Mouse (Mus musculus): ENCODE results near the gene Irak4. TPM values are rescaled to one million over a fixed set of nuclear protein-coding genes. Genes with fewer than 3 reads are reported as not detected.

Irak4 gene
- 1 to 10 TPM; 3.0 to 3.8 TPM for total RNA-seq (2021)
- long read RNA-seq, experiment 1, partial matches to known transcripts, result 0 of 3 reads
- long read RNA-seq, experiment 1, other reads (novel, unspliced or antisense), result 3 of 3 reads
- long read RNA-seq, experiment 2, partial matches to known transcripts, result 0 of 3 reads
- long read RNA-seq, experiment 2, other reads (novel, unspliced or antisense), result 2 of 3 reads

DNA sequence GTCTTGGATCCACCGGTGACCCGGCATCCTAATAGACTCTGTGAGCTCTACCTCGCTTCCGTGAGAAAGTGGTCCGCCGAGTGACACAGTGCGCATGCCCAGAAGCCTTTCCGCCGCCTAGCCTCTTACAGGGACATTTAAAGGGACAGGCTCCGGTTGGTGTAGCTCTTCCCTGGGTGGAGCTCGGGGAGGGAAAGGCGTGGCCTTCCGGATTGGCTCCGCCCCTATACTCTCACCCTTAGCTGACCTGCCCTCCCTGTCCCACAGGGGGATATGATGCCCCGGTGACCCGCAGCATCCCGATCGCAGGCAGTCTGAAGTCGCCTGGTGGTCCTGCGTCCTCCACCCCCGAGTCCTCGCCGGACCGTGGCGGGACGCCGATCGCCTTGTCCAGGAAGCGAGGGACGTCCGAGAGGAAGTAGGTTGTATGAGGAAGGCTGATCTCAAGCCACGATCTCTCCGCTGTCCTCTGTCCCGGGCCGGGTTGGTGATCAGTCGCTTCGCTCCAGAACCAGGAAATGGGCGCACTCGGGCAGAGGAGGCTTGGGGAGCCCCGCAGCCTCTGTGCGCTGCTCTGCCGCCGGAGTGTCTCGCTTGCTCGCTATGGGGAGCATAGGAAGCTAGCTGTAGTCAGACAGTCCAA is at the start of gene Irak4, which contains the start of gene Pus7l:
Gene Irak4, plus strand, starts transcription at position 235 of the 643 bp plus-strand sequence.
Gene Pus7l, minus strand, starts transcription at position 139 of the 643 bp plus-strand sequence.
- peak; percentile 92 for DNase-seq

DNA sequence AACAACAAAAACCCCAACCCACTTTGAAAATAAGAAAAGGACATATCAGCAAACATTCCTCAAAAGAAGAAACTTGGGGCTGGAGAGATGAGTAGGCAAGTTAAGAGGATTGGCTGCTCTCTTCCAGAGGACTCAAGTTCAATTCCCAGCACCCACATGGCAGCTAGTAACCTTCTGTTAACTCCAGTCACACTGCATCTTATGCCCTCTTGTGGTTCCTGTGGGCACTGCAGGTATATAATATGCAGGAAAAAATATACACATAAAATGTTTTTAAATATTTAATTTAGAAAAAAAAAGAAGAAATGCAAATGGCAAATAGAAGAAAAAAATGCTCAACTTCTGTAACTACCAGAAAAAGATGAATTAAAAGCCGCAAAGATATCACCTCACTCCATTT is 49.0 kb upstream of the Irak4 start:
- DNase-seq, result no peak

DNA sequence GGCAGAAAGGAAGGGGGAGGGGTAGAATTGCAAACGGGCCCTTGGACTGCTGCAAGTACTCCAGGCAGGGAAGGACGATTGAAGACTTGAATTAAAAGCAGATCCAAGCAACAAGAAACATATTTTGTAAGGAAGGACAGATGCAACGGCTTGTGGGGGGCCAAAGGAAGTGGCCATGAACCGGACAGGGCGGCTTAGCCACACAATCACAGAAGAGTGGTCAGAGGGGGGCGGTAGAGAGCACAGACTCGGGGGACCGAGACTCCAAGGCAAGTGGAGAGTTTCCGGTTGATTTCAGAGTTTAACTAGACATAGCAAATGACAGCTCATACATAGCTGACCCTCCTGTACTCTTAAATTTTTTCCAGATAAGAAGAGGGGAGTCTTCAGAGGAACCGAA is 47.5 kb upstream of the Irak4 start:
- no peak for DNase-seq

DNA sequence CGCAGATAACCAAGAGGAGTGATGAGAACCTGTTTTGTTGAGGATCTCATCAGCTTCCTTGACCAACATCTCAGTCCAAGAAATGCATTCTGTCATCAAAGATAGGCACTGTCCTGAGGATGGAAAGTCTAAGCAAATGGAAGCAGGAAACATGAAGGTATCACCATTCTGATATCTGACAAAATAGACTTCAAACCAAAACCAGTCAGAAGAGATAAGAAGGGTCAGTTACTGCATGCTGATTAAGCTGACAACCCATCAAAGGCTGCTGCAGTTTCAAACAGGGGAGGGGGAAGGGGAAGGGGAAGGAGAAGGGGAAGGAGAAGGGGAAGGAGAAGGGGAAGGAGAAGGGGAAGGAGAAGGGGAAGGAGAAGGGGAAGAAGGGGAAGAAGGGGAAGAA is 44.2 kb upstream of the Irak4 start:
- DNase-seq, result no peak

DNA sequence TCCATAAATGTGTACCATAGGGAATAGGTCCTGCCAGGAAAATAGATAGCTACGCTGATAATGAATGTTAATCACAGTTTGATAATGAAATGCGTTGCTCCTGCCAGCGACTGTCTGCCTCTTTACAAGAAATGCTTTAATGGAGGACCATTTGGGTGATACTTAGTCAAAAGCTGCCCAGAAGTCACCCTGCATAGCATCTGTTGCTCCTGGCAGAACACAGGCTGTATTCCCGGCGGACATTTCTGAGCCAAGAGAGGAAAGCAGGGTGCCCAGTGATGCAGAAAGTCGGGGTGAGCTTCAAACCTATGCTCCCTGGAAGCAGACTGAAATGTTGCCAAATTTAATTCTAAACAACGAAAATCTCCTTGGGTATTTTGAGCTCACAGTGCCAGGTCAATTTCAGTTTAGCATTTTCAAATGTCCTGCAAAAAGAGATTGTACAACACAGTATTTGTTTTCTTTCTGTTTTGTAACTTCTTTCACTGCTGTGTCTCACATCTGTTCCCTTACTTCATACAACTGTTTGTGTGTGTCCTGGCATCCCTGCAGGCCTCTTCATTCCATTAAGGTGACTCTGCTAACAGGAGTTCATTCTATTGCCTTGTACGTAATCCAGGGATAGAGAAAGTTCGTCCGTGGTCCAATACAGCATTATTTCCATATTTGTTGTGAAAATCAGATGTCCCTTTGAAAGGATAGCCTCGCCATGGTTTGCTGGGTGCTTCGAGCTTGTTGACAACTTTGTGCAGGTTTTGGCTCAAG is 39.8 kb upstream of the Irak4 start:
- DNase-seq, result peak; percentile 42

DNA sequence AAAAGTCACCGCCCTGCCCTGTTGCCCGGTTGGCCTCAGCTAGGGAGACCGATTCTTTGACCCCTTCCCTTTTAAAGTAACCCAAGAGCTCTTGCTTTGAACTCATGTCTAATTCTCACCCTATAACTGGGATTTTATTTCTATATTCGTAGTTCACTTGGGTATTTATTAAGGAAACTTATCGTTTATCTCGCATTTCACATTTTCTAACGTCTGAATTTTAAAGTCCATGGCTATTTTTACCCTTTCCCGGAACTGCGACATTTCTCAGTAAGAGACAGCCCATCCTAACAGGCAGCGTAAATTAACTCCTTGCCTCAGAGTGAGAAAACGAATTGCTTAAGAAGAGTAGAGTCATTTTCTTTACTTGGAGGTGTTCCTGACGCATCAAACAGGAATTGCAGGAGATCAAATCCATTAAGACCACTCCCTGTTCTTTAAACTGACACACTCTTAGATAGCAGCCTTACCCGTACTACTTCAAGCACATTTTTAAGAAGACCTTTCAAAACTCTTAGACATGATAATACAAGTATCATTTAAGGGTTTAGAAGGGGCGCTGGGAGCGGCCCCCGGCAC is 25.4 kb upstream of the Irak4 start:
- no peak for DNase-seq

DNA sequence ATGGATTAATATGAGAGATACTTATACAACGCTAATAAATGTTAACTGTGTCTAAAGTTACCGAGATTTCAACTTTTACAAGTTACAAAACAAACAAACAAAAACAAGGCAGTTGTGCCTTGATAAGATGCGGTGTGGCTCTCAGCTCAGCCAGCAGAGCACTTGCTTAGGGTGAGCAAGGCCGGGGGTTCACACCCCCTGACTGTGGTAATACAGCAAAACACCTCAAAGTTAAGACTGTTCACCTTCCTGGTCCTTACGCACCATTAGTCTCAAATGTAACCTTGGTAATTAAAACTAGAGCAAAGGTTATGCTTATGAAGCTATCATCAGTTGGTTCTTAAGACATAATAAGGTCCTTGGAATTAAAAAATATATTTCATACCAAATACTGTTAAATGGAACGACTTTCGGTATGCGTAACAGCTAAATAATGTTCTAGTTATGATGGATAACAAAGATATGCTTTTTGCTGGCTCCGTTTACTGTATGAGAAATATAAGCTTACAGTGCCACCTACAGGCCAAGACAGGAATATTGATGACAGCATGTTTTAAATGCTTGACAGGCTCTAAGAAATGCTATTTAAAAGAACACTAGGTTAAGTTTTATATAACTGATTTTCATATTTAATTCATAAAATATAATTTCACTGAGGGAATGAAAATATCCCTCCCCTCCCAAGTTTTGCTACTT is 23.1 kb upstream of the Irak4 start:
- DNase-seq, result no peak

DNA sequence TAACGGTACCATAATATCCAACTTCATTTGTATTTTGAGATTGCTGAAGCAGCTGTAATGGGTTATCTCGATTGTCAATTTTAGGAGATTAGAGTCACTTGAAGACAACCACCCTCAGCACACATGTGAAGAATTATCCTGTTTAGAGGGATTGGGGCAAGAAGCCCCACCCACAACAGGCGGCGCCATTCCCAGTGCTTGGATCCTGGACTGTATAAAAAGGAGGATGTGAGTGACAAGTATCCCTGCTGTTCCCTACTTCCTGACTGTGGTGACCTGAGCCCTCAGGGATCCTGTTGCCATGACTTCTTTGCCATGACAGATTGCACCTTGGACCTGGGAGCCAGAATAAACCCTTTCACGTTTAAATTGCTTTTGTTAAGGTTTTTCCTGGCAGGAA is 22.5 kb upstream of the Irak4 start:
- DNase-seq, result no peak

DNA sequence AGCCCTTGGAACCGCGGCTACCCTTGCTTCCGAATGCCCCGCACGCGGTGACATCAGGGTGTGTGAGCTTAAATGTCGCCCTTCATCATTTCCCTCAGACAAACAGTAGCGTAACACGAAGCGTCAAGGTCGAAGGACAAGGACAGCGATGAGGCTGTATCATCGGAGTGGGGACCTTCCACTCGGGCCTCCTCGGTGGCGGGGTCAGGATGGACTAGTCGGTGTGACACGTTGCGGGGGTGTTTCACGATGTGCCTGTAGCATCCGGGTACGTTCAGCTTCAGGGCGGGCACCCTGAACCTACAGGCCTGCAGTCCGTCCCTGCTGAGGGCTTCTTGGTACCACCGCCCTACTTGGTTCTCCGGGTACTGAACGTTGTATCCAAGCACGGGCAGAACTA is 20.2 kb upstream of the Irak4 start:
- no peak for DNase-seq

DNA sequence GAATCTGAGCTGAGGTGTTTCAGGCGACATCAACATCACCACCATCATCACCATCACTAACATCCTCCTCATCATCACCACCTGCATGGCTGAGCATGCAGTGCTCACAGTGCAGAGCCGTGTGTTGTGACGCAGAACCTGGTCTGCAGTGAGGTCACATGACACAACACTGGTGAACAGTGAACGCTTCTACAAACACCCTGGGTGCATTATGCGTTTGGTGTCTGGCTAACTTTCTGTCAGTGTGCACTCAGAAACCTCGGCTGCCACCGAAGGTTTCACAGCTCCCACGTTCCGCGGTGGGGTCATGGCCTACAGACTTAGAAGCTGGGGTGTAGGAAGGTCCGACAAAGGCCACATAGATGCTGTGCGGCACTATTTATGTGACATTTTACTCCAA is 18.5 kb upstream of the Irak4 start:
- no peak for DNase-seq

DNA sequence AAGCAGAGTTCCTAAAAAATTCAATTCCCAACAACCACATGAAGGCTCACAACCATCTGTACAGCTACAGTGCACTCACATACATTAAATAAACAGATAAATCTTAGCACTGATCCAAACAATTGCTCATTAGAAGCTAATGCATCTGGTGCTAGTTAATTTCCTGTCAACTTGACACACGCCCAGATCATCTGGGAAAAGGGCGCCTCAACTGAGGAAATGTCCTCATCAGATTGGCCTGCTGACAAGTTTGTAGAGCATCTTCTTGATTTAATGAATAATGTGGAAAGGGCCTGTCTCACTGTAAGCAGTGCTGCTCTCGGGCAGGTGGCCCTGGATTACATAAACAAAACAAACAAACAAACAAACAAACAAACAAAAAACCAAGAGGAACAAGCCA is 12.9 kb upstream of the Irak4 start:
- no peak for DNase-seq

DNA sequence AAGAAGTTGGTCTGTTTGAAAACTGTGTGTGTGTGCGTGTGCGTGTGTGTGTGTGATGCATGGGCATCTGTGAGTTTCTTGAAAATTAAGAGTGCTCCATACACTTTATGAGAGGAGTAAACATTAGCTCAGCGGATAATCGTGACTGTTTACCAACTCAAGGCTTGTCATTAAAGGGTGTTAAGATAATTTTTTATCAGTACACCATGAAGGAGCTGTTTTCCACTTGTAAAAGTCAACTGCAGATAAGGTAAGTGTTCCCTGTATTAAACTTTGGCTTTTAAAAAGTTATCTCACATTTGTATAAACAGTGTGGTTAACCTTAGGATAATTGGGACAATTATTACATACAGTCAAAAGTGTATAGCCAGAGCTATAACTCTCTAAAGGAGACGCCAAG is 11.1 kb upstream of the Irak4 start:
- no peak for DNase-seq

DNA sequence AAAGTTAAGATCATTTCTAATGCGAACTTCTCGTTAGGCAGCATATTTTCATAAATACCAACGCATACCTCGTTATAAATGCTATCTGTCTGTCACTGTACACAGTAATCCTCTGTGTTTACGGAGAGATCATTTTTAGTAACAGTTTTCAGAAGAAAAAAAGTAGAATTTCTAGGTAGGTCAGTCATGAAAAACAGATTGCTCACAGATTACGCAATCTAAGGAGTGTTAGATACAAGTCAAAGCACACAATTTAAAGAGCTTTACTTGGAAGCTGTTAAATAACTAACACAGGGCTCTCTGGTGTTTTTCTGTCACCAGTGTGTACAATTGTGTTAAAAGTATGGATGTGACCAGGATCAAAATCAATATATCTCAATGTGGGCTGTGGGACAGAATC is 10.5 kb upstream of the Irak4 start:
- DNase-seq, result no peak

DNA sequence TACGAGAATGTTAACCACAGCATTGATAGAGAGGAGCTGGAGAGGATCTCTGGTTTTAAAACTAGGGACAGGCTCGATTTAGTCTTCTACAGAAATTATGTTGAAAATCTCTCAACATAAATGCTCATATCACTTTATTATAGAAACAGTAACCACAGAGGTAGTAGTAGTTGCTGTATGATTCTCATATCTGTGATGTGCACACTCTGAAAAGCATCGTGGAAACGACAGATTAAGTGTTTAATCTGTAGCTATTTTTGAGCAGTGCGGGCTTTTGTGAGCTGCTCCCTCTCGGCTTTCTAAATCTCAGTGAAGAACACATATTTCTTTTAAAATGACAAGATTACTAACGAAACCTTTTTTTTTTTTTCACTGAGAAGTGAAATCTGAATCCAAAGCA is 7.9 kb upstream of the Irak4 start:
- DNase-seq, result no peak

DNA sequence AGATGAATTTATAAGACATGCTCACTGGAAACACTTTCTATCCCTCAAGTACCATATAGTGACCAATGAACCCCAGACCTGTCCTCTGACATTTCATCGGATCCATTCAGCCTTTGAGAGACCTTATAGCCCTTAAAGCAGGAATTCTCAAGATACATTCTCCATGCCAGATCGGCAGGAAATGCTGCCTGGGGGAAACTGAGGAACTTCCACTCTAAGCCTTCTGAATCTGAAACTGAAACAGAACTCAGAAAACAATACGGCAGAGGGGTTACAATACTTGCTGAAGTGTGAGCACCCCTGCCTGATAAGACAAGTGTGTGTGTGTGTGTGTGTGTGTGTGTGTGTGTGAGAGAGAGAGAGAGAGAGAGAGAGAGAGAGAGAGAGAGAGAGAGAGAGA is 4.1 kb upstream of the Irak4 start:
- no peak for DNase-seq

DNA sequence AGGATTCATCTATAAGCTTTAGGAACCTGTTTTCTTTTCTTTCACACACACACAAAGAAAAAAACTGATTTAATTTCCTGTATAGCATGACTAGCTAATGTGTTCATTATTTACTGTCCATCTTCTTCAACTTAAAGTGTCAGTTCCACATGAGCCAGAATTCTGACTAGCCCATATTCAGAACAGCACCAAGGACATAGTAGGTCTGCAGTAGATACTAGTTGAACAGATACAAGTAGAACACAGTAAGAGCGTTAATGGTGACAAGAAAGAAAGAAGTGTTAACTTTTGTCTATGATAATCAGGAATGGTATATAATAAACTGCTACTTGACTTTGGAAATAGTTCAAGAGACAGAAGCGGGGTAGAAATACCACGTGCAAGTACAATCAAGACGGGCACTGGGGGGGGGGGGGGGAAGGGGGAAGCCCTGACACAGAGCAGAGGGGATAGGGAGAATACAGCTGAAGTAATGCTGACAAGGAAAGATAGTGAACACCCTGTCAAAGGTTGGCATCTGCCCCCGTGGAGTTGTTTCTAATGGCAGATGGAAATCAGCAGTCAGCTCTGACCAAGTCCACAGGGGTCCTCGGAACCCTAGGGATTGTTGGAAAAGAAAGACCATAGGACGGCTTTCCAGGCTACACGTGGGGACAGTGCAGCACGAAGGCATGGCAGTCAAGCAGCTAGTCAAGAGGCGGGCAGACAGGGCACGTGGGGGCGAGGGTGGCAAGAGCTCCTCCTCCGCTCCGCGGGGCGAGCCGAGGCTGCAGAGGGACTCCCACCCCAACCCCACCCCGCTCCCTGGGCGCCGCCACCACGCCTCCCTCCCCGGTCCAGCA is 655 bp upstream of the Irak4 start:
- no peak for DNase-seq

DNA sequence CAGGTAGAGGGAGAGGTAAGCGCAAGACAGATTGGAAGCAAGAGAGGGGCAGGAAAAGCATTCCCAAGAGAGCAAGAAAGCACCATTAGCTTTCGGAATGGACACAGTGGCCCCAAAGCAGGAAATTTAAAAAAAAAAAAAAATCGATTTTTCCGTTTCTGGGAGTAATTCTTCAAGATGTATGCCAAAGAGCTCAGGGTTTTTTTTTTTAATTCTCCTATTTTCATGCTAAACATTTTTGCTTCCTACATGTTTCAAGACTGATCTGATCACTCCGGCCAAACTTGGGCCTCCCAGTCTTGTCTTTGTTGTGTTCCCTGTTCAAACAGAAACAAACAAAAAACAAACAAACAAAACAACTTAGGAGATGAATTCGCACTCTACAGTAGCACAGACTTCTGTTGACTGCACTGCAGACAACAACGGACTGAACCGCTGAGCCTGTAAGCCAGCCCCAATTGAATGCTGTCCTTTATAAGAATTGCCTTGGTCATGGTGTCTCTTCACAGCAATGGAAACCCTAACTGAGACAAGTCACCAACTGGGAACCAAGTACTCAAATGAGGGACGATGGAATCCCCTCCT is 701 bp downstream of the Irak4 start:
- DNase-seq, result no peak

DNA sequence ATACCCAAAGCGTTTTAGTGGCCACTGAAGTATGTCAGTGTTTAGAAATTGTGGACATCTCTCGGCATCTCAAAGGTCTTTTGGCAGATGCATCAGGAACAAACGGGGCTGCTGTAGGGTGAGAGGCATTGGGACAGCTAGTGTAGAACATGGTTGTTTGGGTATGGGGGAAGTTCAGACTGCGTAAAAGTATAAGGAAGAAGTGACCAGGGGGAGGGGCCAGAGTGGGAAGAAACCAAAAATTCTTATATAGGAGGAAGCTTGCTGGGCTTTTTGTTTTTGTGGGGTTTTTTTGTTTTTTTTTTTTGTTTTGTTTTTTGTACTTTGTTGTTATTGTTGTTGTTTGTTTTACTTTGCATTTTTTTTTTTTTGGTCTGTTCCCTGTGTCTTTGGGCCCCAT is 1.4 kb downstream of the Irak4 start:
- DNase-seq, result no peak

DNA sequence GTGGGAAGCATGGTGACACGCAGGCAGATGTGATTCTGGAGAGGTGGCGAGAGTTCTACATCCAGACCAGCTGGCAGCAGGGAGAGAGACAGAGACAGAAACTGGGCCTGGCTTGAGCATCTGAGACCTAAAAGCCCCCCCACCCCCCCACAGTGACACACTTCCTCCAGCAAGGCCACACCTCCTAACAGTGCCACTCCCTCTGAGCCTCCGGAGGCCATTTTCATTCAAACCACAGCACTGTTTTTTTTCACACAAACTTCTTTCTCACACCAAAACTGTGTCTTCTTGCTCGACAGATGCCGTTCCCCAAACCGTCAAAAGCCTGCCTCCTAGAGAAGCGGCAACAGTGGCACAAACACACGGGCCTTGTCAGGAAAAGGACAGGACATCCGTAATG is 10.1 kb downstream of the Irak4 start:
- no peak for DNase-seq

DNA sequence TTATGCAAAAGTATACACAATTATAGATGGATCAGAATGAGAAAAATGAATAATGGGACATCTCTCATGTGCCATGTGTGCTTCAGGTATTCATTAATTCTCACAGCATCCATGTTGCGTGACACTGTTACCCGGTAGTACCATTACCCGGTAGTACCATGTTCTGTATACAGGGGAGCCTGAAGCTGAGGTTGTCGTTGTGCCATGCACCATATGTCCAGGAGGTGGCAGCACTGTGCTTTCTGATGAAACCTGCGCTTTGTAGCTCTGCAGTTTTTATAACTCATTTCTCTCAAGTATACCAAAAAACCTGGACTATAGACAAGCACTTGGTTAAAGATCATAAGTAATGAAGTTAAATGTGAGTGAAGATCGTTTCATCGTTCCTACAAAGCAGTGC is 14.0 kb downstream of the Irak4 start:
- peak; percentile 52 for DNase-seq
